Mouse (Mus musculus) cerebellum, adult 2 months (tissue): ENCODE measurements at regions not wholly inside any gene's neighbourhood (a gene's known extent, or its start where the extent isn't known, plus 50 kb on each side); places are given as distances from the start of the nearest gene placed in this dataset.

ENCODE experiments used
- CTCF ChIP-seq: fragments of 200-500 bp; IDR thresholded peaks from 2 replicates; pipeline ENCODE4 v1.5.1; 2011; ENCODE audit warnings: low read depth, mild to moderate bottlenecking, control low read depth, low read length, moderate library complexity, borderline replicate concordance; ENCODE audit not compliant: insufficient read depth
- POLR2A ChIP-seq: fragments of 200-500 bp; IDR thresholded peaks from 2 replicates; pipeline ENCODE4 v1.6.1; 2011; ENCODE audit warnings: low read length, control low read depth, borderline replicate concordance; ENCODE audit not compliant: insufficient read depth

GRCm38 (mm10) chr9:33800250-33800649 is 685.4 kb upstream of the Kirrel3 start:
- TF ChIP-seq CTCF (no peak), POLR2A (no peak)
